7 mouse cellular contexts compared by ENCODE assay signal in the genomic region with DNA sequence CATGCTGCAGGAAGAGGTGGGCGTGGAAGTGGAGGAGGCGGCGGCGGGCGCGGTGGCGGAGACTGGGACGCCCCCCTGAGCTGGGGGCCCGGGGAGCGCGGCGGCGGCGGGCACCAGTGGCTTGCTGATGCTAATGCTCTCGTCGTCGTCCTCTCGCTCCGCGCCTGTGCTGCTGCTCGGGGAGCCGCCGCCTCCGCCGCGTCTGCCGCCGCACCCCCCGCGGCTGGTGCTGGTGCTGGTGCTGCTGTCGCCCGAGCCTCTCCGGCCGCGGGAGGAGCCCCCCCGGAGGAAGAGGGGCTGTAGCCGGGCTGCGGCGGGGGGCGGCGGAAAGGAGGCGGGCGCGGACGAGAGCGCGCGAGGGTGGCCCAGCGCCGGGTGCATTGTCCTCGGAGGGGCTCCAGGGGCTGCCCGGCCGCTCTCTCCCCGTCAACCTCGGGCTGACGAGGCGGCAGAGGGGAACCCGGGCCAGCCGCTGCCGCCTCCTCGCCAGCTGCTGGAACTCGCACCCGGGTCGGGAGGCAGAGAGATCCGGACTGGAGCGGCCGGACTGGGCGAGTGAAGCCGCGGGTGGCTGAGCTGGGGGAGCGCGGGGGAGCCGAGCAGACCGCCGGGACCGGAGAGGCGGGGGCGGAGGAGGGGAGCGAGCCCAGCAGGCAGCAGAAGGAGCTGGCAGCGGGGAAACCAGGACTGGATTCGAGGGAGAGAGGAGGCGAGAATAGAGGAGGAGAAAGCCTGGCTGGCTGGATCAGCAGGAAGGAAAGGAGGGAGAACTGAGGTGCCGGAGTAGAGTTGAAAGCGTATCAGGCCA. TPM values are rescaled to one million over a fixed set of nuclear protein-coding genes. Genes with fewer than 3 reads are reported as not detected.
A peak's percentile ranks its signal among the peaks of the same experiment; 100 is the strongest.
DNase-seq lines count a peak whose midpoint lies in the region; ATAC-seq lines count a peak whose summit lies in the region.

A gene (minus strand): TSS at position 434 of the 808 bp plus-strand sequence.

- intact Hi-C loops in left cerebral cortex, postnatal 10 days (cut with DNase I), result no loop called here

- peak within 1 kb of the TSS; percentile 82 for H3K4me2 ChIP-seq in hindbrain, embryonic 13.5 days

- WGBS in forebrain, embryonic 10.5 days, result 1% methylated on average over 83 of the region's 84 CpGs
- under 1% methylated on average over 59 of the region's 84 CpGs for WGBS in hindbrain, embryonic 13.5 days

- peak within 1 kb of the TSS; percentile 89 for H3K9ac ChIP-seq in hindbrain, embryonic 13.5 days

- peaks cover 59% of the 10 kb centered on the region for H3K27me3 ChIP-seq in forebrain, embryonic 10.5 days (ENCODE audit: poor library complexity, severe bottlenecking)
- 0 out of 2 replicates have a peak, but pooled peaks cover 5% of the 10 kb centered on the region for H3K27me3 ChIP-seq in hindbrain, embryonic 13.5 days

- peak within 1 kb of the TSS; percentile 76 for H3K4me3 ChIP-seq in forebrain, embryonic 10.5 days
- peak within 1 kb of the TSS; percentile 86 for H3K4me3 ChIP-seq in hindbrain, embryonic 13.5 days

- DNase-seq in Muller cell, postnatal 12 days (ENCODE audit: inconsistent ontology term), result peak; percentile 62
- DNase-seq in brain, adult 2 months (ENCODE audit: low read depth, low spot score), result peak; percentile 95
- DNase-seq in forebrain, embryonic 10.5 days (ENCODE audit: extremely low spot score, low spot score), result peak; percentile 84
- DNase-seq in left cerebral cortex, postnatal 10 days (ENCODE audit: extremely low spot score in 1 of 2, low spot score in 2 of 2), result peak; percentile 87 to 93
- peak; percentile 96 for DNase-seq in right cerebral cortex, postnatal 25 days

- H3K36me3 ChIP-seq in forebrain, embryonic 10.5 days (replicated peaks), result no peaks in the 10 kb centered on the region
- H3K36me3 ChIP-seq in hindbrain, embryonic 13.5 days, result no peaks in the 10 kb centered on the region

- ATAC-seq in hindbrain, embryonic 13.5 days (ENCODE audit: low FRiP score), result peak; percentile 87
- ATAC-seq in megakaryocyte progenitor cell, adult 5-6 weeks (replicated peaks; ENCODE audit: poor library complexity), result peak; percentile 43

- H3K27ac ChIP-seq in forebrain, embryonic 10.5 days, result peak within 1 kb of the TSS; percentile 88
- peak within 1 kb of the TSS; percentile 95 for H3K27ac ChIP-seq in hindbrain, embryonic 13.5 days

- peaks cover 45% of the 10 kb centered on the region for H3K4me1 ChIP-seq in forebrain, embryonic 10.5 days
- peaks cover 59% of the 10 kb centered on the region for H3K4me1 ChIP-seq in hindbrain, embryonic 13.5 days (replicated peaks)

- no peaks in the 10 kb centered on the region for H3K9me3 ChIP-seq in forebrain, embryonic 10.5 days
- no peaks in the 10 kb centered on the region for H3K9me3 ChIP-seq in hindbrain, embryonic 13.5 days

RNA-seq across cellular contexts. Expression of the gene that starts here (rescaled TPM):
- polyA plus RNA-seq in forebrain, embryonic 10.5 days (2016; fragmentation: Nextera tagmentation; extraction: Ambion mirVana), result 0.27 and 0.47 TPM in 2 replicates
- polyA plus RNA-seq in hindbrain, embryonic 13.5 days (2015; fragmentation: Nextera tagmentation; extraction: Ambion mirVana), result 3.5 and 3.9 TPM in 2 replicates
- 10 to 100 TPM; 51.3 to 51.6 TPM for total RNA-seq in left cerebral cortex, postnatal 10 days (2021)
- 0.10 TPM in 1 of 2 replicates, not detected in the other for total RNA-seq in megakaryocyte progenitor cell, adult 5-6 weeks (2015)
- 0.08 TPM in 1 of 2 replicates, not detected in the other for total RNA-seq in megakaryocyte progenitor cell, adult 5-6 weeks (2017)

Comparison
In these comparisons a context has a peak if more than half of its experiments do, and no peak if none do; other contexts are left out.
1. Peak in every context shown above with its lines: DNase-seq, ATAC-seq, H3K4me3 ChIP-seq and H3K27ac ChIP-seq.
2. RNA of the gene that starts here (total RNA-seq): 51.3 to 51.6 TPM in left cerebral cortex, postnatal 10 days; 0.08 to 0.10 TPM in megakaryocyte progenitor cell, adult 5-6 weeks; every median in the first group is over 10 times any median in the second.
3. Peak in DNase-seq, H3K4me3 ChIP-seq and H3K27ac ChIP-seq in forebrain, embryonic 10.5 days; RNA of the gene not detected or under 1 TPM.
4. Peak in ATAC-seq in megakaryocyte progenitor cell, adult 5-6 weeks; RNA of the gene not detected or under 1 TPM.